In genomic region chr12:32018376-32018750, GRCm38 (mm10) we compare ENCODE assay signal across 12 mouse cellular contexts. TPM values are rescaled to one million over a fixed set of nuclear protein-coding genes. Genes with fewer than 3 reads are reported as not detected.
DNase-seq lines count a peak whose midpoint lies in the region; ATAC-seq lines count a peak whose summit lies in the region.
"Had no signal": no experiment of that assay in that cellular context is flagged by ENCODE, and none has a peak within 500 bp of the region (broad histone marks: within the 10 kb centered on the region; RNA-seq: fewer than 3 reads in every experiment).

No protein-coding gene starts in this region.

- peak; percentile 5 for DNase-seq in embryo, embryonic 9.5 days (ENCODE audit: extremely low spot score)
- no peak for DNase-seq in liver, embryonic 13.5 days
- no peak for DNase-seq in gastrocnemius, postnatal 25 days
- DNase-seq: cerebellum, adult 9-11 months; kidney, adult 18-20 months; layer of hippocampus, adult 9-11 months; right cerebral cortex, postnatal 14 days had no signal

- H3K27ac ChIP-seq in liver, embryonic 13.5 days: peak overlapping the region; percentile 83
- no peak overlapping the region for H3K27ac ChIP-seq in stomach, embryonic 16.5 days (ENCODE audit: low read length)
- H3K27ac ChIP-seq: limb, embryonic 10.5 days had no signal

- peaks cover 89% of the 10 kb centered on the region for H3K4me1 ChIP-seq in megakaryocyte, embryonic 14.5 days
- H3K4me1 ChIP-seq in liver, embryonic 13.5 days (replicated peaks): peaks cover 54% of the 10 kb centered on the region
- peaks cover 28% of the 10 kb centered on the region for H3K4me1 ChIP-seq in stomach, embryonic 16.5 days (ENCODE audit: control insufficient read depth, insufficient read depth, low read length)

- no peaks in the 10 kb centered on the region for H3K27me3 ChIP-seq in megakaryocyte, embryonic 14.5 days (replicated peaks)
- no peaks in the 10 kb centered on the region for H3K27me3 ChIP-seq in liver, embryonic 13.5 days
- no peaks in the 10 kb centered on the region for H3K27me3 ChIP-seq in stomach, embryonic 16.5 days (ENCODE audit: control insufficient read depth, insufficient read depth, low read length)

- H3K4me2 ChIP-seq in liver, embryonic 13.5 days: peak overlapping the region; percentile 46
- H3K4me2 ChIP-seq in stomach, embryonic 16.5 days (ENCODE audit: low read depth, low read length): no peak overlapping the region

- peak overlapping the region; percentile 46; the same call in 1 of the 2 replicates for H3K9ac ChIP-seq in liver, embryonic 13.5 days
- 0 out of 2 replicates have a peak overlapping the region, but pooled peaks have one; percentile 11 for H3K9ac ChIP-seq in stomach, embryonic 16.5 days (ENCODE audit: low read length)

- 29% methylated on average over 3 of the region's 3 CpGs for WGBS in liver, embryonic 13.5 days (ENCODE audit: insufficient replicate concordance)
- WGBS in stomach, embryonic 16.5 days: 21% methylated on average over 3 of the region's 3 CpGs

- H3K4me3 ChIP-seq in megakaryocyte, embryonic 14.5 days (replicated peaks): peak overlapping the region; percentile 92
- H3K4me3 ChIP-seq in liver, embryonic 13.5 days (replicated peaks): peak overlapping the region; percentile 5
- no peak overlapping the region for H3K4me3 ChIP-seq in stomach, embryonic 16.5 days (replicated peaks; ENCODE audit: low read length)
- H3K4me3 ChIP-seq: limb, embryonic 10.5 days had no signal

- no peaks in the 10 kb centered on the region for H3K9me3 ChIP-seq in megakaryocyte, embryonic 14.5 days
- no peaks in the 10 kb centered on the region for H3K9me3 ChIP-seq in liver, embryonic 13.5 days (replicated peaks)
- H3K9me3 ChIP-seq in stomach, embryonic 16.5 days (replicated peaks; ENCODE audit: control insufficient read depth, low read length): no peaks in the 10 kb centered on the region
- H3K9me3 ChIP-seq: limb, embryonic 10.5 days had no signal

- no peak for ATAC-seq in megakaryocyte, adult 5-6 weeks (ENCODE audit: poor library complexity, severe bottlenecking)
- ATAC-seq in liver, embryonic 13.5 days (ENCODE audit: low read depth): 0 out of 2 replicates have a peak, but pooled peaks have one; percentile 25
- ATAC-seq in stomach, embryonic 16.5 days (ENCODE audit: insufficient read depth, low FRiP score): peak; percentile 65; the same call in 1 of the 2 replicates
- no peak for ATAC-seq in granulocyte monocyte progenitor cell, adult 5-6 weeks (replicated peaks; ENCODE audit: poor library complexity, severe bottlenecking)

- H3K36me3 ChIP-seq in megakaryocyte, embryonic 14.5 days (replicated peaks; ENCODE audit: low read length): peaks cover 70% of the 10 kb centered on the region
- peaks cover 31% of the 10 kb centered on the region for H3K36me3 ChIP-seq in liver, embryonic 13.5 days
- no peaks in the 10 kb centered on the region for H3K36me3 ChIP-seq in stomach, embryonic 16.5 days (ENCODE audit: control insufficient read depth, insufficient read depth, low read length)
- H3K36me3 ChIP-seq: limb, embryonic 10.5 days had no signal

RNA-seq across cellular contexts. Expression of gene Prkar2b, which starts 42.7 kb away (rescaled TPM):
- 110 and 158 TPM in 2 replicates for polyA plus RNA-seq in megakaryocyte, embryonic 14.5 days (2012; ENCODE audit: insufficient read depth, low replicate concordance)
- total RNA-seq in megakaryocyte, adult 5-6 weeks (2015): 41.4 and 43.6 TPM in 2 replicates
- 36.2 and 45.2 TPM in 2 replicates for total RNA-seq in megakaryocyte, adult 5-6 weeks (2017)
- 79.3 and 94.6 TPM in 2 replicates for polyA plus RNA-seq in liver, embryonic 13.5 days (2015; fragmentation: Nextera tagmentation; extraction: Ambion mirVana)
- polyA plus RNA-seq in stomach, embryonic 16.5 days (2015; fragmentation: Nextera tagmentation; extraction: Ambion mirVana): 19.5 and 22.6 TPM in 2 replicates
- 66.3 and 67.0 TPM in 2 replicates for total RNA-seq in granulocyte monocyte progenitor cell, adult 5-6 weeks (2014; fragmentation: Nextera tagmentation)
- 94.8 and 95.1 TPM in 2 replicates for total RNA-seq in granulocyte monocyte progenitor cell, adult 5-6 weeks (2017)
- total RNA-seq in gastrocnemius, postnatal 25 days (2021): 10 to 100 TPM in 1 of 2 experiments, under 1 TPM in 1; 1.00 to 12.7 TPM

Comparison
In these comparisons a context has a peak if more than half of its experiments do, and no peak if none do; other contexts are left out.
1. ATAC-seq: peak in liver, embryonic 13.5 days (single experiment) and stomach, embryonic 16.5 days (single experiment); none in megakaryocyte, adult 5-6 weeks (single experiment) and granulocyte monocyte progenitor cell, adult 5-6 weeks (single experiment).